Mouse (Mus musculus): ENCODE results near the gene Phyhd1.

DNA sequence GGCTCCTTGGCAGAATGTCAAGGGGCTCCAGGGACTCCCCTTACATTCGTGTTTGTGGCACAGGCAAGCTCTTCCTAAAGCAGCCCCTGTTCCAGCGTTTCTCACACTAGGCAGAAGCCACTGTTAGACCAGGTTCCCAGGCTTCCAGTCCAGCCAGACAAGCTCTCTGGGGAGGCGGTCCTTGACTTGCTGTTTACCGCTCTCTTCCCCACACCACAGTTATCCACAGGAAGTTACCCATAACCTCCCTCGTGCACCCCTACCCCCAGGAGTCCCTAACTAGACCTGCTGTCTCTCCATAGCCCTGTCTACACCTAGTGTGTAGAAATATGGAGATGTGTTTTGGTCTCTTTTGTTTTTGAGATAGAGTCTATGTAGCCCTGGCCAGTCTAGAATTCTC, 12.2 kb upstream of the Phyhd1 start:
- TF ChIP-seq CTCF (IDR thresholded peaks at IDR 0.05 in 2 of 3, conservative IDR thresholded peaks at IDR 0.05 in 1 of 3; ENCODE audit: control insufficient read depth in 1 of 3, insufficient read depth in 1 of 3, low read depth in 2 of 3, low read length in 3 of 3, poor library complexity in 1 of 3, severe bottlenecking in 1 of 3) (no peak), MYC (IDR thresholded peaks at IDR 0.05; ENCODE audit: low read depth, low read length) (no peak), POLR2A (IDR thresholded peaks at IDR 0.05; ENCODE audit: control insufficient read depth in 1 of 2, insufficient read depth in 1 of 2, low read depth in 1 of 2, low read length in 2 of 2, poor library complexity in 1 of 2) (no peak), UBTF (IDR thresholded peaks at IDR 0.05; ENCODE audit: borderline replicate concordance, insufficient read depth, low read depth, low read length) (no peak), TCF12 (IDR thresholded peaks at IDR 0.05; ENCODE audit: low read depth, low read length) (no peak), ZMIZ1 (IDR thresholded peaks at IDR 0.05; ENCODE audit: low read depth, low read length) (no peak), MXI1 (IDR thresholded peaks at IDR 0.05; ENCODE audit: low read depth, low read length) (no peak), ELF1 (IDR thresholded peaks at IDR 0.05; ENCODE audit: low read depth, low read length) (no peak)

Measured in MEL (cell line).